Mouse (Mus musculus) macrophage (primary cell): ENCODE data around the gene Macrod2. TPM values are rescaled to one million over a fixed set of nuclear protein-coding genes. Genes with fewer than 3 reads are reported as not detected.

Experiments
- H3K27ac ChIP-seq: fragments of 350-480 bp; formaldehyde crosslinking; 2 replicates; pipeline ENCODE4 v1.9.0; 2021
- H3K36me3 ChIP-seq: fragments of 350-480 bp; formaldehyde crosslinking; 2 replicates; pipeline ENCODE4 v1.9.0; 2021; ENCODE audit errors: inconsistent target
- H3K4me3 ChIP-seq: fragments of 350-480 bp; formaldehyde crosslinking; 2 replicates; pipeline ENCODE4 v1.9.0; 2021; ENCODE audit errors: inconsistent target
- H3K79me2 ChIP-seq: fragments of 350-480 bp; formaldehyde crosslinking; 2 replicates; pipeline ENCODE4 v1.9.0; 2021; ENCODE audit errors: inconsistent target
- WGBS: methylation state at CpG from one replicate; pipeline ENCODE4 v1.1.7; 2026; ENCODE audit warnings: inconsistent platforms; ENCODE audit not compliant: missing documents; 5-methylcytosine and 5-hydroxymethylcytosine counted together
- polyA plus RNA-seq: library from polyadenylated mRNA; stranded (reverse); fragments of 250-400 nt; gene quantifications from 3 replicates; pipeline ENCODE4 v1.2.4, GENCODE M21; 2018; ENCODE audit warnings: inconsistent platforms

Macrod2 gene
- polyA plus RNA-seq, 1 experiment from 2014 or later = 0.59 TPM

- Histone ChIP-seq H3K36me3 (no peaks in the 10 kb centered on the region), H3K4me3 (no peak overlapping the region), H3K27ac (no peak overlapping the region), H3K79me2 (no peaks in the 10 kb centered on the region)
- 59% methylated on average over 4 of the region's 4 CpGs for WGBS
Observed at GRCm38 (mm10) chr2:141591326-141591725, 1196.2 kb downstream of the Macrod2 start.

DNA sequence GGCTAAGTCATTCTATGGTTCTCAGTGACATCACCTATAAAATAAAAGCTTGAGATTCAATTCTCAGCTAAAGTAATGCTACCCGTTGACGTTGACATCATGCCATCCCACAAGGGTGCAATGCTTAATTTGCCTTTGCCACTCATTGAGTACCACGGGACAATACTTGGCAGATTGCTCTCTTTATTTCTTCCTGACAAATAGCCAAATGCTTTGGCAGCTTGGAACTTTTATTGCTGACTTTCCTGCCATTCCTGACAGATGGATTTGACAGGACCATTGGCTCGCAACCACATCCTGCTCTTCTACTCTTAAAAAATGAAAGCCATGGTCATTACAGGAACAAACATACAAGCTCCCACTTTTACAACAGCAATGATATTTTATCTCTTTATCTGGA, 1199.7 kb downstream of the Macrod2 start:
- no peak overlapping the region for H3K27ac ChIP-seq
- no peak overlapping the region for H3K4me3 ChIP-seq
- no peaks in the 10 kb centered on the region for H3K36me3 ChIP-seq
- no peaks in the 10 kb centered on the region for H3K79me2 ChIP-seq
- 47% methylated on average over 4 of the region's 4 CpGs for WGBS

DNA sequence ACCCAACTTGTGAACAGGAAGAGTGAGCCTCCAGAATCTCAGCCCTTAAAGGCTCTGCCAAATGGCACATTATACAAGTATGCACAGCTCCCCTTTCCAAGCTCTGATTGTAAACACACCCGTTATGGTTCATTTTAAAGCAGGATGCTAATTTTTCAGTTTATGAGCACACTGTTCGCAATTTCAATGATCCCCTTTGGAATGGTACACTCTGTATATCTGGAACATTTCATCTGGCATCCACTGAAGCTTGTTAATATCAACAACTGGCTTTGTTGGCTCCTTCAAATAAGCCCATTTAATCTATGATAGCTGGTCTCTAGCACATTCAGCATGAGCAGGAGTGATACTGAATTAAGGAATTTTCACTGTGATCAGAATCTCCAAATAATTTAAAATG, 1222.6 kb downstream of the Macrod2 start:
- WGBS = 91% methylated on average over 2 of the region's 2 CpGs
- Histone ChIP-seq H3K79me2 (no peaks in the 10 kb centered on the region), H3K27ac (no peak overlapping the region), H3K36me3 (no peaks in the 10 kb centered on the region), H3K4me3 (no peak overlapping the region)

GRCm38 (mm10) chr2:141618257-141618656, 1223.1 kb downstream of the Macrod2 start:
- Histone ChIP-seq H3K4me3 (no peak overlapping the region), H3K36me3 (no peaks in the 10 kb centered on the region), H3K79me2 (no peaks in the 10 kb centered on the region), H3K27ac (no peak overlapping the region)
- 83% methylated on average over 5 of the region's 5 CpGs for WGBS

- no peaks in the 10 kb centered on the region for H3K79me2 ChIP-seq
- H3K4me3 ChIP-seq = no peak overlapping the region
- no peak overlapping the region for H3K27ac ChIP-seq
- no peaks in the 10 kb centered on the region for H3K36me3 ChIP-seq
Observed at GRCm38 (mm10) chr2:141664051-141664450, 1268.9 kb downstream of the Macrod2 start.

- H3K4me3 ChIP-seq = no peak overlapping the region
- no peaks in the 10 kb centered on the region for H3K79me2 ChIP-seq
- 83% methylated on average over 3 of the region's 3 CpGs for WGBS
- no peaks in the 10 kb centered on the region for H3K36me3 ChIP-seq
- no peak overlapping the region for H3K27ac ChIP-seq
Observed at GRCm38 (mm10) chr2:141672814-141673213, 1277.7 kb downstream of the Macrod2 start.

DNA sequence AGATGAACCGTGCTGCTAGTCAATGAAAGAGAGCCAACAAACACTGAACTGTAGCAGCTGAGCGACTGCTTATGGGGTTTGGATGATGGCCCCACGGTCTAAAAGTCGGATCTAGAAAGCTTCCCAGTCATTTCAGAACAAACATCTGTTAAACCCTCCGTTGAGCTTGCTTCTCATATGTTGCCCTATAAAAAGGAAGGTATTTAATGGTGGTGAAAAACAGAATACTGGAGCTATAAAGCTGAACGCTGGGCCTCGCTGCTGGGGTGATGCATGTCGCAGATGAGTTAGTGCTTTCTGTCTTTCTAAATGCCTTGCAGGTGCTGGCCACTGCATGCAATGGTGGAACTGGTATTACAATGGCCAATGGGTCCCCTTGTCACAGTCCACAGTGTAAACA, 1278.3 kb downstream of the Macrod2 start:
- WGBS = 89% methylated on average over 8 of the region's 8 CpGs
- no peak overlapping the region for H3K27ac ChIP-seq
- H3K79me2 ChIP-seq = no peaks in the 10 kb centered on the region
- no peaks in the 10 kb centered on the region for H3K36me3 ChIP-seq
- no peak overlapping the region for H3K4me3 ChIP-seq

GRCm38 (mm10) chr2:141697541-141697940, 1302.4 kb downstream of the Macrod2 start:
- Histone ChIP-seq H3K27ac (no peak overlapping the region), H3K36me3 (no peaks in the 10 kb centered on the region), H3K4me3 (no peak overlapping the region), H3K79me2 (no peaks in the 10 kb centered on the region)
- WGBS = 83% methylated on average over 3 of the region's 3 CpGs

DNA sequence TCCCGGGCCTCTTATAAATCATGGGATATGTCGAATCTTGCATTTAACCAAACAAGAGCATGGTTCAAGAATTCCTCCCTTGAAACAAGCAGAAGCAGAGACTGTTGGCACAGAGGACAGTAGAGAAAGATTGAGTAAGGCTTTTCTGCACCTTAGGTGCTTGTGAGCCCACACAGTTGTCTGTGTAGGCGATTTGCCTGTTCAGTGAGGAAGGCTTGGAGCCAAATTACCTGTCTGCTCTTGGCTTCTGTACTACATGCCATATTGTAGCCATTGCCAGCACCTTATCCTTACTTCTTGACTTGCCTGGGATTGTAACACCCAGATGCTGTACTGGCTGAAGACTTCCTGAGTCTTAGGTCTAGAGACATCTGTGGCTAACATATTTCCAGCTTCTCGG, 1303.2 kb downstream of the Macrod2 start:
- H3K27ac ChIP-seq = no peak overlapping the region
- no peaks in the 10 kb centered on the region for H3K79me2 ChIP-seq
- 84% methylated on average over 4 of the region's 4 CpGs for WGBS
- no peaks in the 10 kb centered on the region for H3K36me3 ChIP-seq
- H3K4me3 ChIP-seq = no peak overlapping the region

DNA sequence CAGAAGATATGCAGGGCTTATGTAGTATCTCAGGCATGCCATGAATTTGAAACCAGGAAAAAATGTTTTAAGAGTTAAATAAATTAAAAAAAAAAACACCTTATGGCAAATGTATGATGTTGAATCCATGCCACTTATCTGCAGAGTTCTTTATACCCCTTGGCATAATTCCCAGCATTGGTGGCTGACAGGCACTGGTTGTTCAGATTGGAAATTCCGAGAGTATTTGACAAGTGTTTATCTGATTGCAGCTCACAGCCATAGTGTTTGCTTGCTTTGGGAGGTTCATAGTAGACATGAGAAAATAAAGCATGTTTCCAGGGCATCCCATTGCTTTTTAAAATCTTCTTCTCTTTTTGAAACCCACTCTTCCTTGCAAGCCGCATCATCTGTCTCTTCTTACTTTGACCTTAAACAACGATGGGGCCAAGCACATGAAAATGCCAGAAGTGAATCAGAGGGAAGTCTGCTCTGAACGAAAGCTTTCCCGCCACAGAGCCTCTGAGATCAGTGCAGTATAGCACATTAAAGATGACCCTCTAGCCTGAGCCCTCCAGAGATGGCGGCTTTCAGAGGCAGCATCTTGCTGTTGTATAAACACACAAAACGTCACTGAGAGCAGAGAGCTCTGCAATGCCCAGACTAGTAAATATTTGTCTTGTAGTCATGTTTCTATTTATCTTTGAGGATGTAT, 1305.8 kb downstream of the Macrod2 start:
- Histone ChIP-seq H3K4me3 (no peak overlapping the region), H3K36me3 (no peaks in the 10 kb centered on the region), H3K27ac (no peak overlapping the region), H3K79me2 (no peaks in the 10 kb centered on the region)
- WGBS = 73% methylated on average over 7 of the region's 7 CpGs

DNA sequence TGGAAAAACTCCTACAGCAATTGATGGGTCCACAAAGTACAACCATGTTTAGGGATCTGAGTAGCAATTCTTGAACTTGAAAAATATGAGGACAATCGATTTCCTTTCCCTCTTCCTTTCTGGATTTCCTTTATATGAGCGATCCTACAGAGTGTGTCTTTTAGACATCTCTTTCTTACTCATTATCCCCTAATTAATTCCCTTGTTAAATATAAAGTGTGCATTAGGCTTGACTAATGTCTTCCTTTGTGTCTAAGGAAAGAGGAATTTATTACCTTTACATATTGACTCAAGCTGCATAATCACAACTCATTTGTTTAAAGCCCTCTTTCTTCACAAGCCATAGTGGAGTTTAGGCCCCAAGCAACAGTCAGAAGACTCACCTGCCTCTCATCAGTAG, 1316.7 kb downstream of the Macrod2 start:
- WGBS = 73% methylated on average over 2 of the region's 2 CpGs
- H3K79me2 ChIP-seq = no peaks in the 10 kb centered on the region
- H3K4me3 ChIP-seq = no peak overlapping the region
- no peak overlapping the region for H3K27ac ChIP-seq
- no peaks in the 10 kb centered on the region for H3K36me3 ChIP-seq

GRCm38 (mm10) chr2:141712265-141712664, 1317.2 kb downstream of the Macrod2 start:
- Histone ChIP-seq H3K79me2 (no peaks in the 10 kb centered on the region), H3K36me3 (no peaks in the 10 kb centered on the region), H3K4me3 (no peak overlapping the region), H3K27ac (no peak overlapping the region)
- 83% methylated on average over 4 of the region's 4 CpGs for WGBS

DNA sequence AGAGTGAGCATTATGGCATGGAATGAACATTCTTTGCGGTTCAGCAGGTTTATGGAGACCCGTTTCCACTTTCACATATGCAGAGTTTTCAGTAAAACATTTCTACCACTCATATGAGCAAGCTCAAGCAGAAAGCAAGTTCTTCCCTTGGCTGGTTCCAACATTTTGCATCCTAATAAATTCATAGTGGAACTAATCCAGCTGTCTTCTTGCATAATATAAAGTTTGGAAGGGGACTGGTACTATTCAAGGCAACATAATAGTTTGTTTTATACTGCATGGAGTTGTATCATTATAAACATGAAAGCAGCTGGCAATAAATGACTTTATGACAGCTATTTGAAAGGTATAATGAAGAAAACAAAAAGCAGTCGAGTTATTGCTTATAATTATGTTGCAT, 1320.0 kb downstream of the Macrod2 start:
- Histone ChIP-seq H3K36me3 (no peaks in the 10 kb centered on the region), H3K79me2 (no peaks in the 10 kb centered on the region), H3K4me3 (no peak overlapping the region), H3K27ac (no peak overlapping the region)
- WGBS = 85% methylated on average over 3 of the region's 3 CpGs

DNA sequence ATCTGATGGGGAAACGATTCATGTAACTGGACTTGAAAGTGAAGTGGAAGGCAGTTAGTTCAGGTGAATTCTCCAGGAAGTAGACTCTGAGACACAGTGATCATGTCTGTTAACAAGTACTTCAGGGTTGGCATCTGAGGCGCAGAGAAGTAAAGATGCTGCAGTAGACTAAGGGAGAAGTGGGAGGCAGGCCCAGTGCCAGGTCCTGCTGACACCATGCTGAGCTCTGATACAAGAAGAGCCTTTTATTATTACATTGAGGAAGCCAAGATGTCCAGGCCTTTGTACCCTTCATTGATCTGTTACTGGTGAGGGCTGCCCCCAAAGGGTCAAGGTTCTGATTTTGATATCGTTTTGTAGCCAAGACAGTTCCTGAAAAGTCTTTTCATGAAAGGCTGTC, 1327.4 kb downstream of the Macrod2 start:
- 83% methylated on average over 3 of the region's 3 CpGs for WGBS
- Histone ChIP-seq H3K27ac (no peak overlapping the region), H3K4me3 (no peak overlapping the region), H3K79me2 (no peaks in the 10 kb centered on the region), H3K36me3 (no peaks in the 10 kb centered on the region)

GRCm38 (mm10) chr2:141728998-141729397, 1333.9 kb downstream of the Macrod2 start:
- no peak overlapping the region for H3K27ac ChIP-seq
- no peak overlapping the region for H3K4me3 ChIP-seq
- H3K79me2 ChIP-seq = no peaks in the 10 kb centered on the region
- no peaks in the 10 kb centered on the region for H3K36me3 ChIP-seq
- WGBS = 85% methylated on average over 4 of the region's 4 CpGs
